Mouse (Mus musculus) hindbrain, embryonic 11.5 days (tissue): ENCODE results near the gene Eefsec. TPM values are rescaled to one million over a fixed set of nuclear protein-coding genes. Genes with fewer than 3 reads are reported as not detected.

Experiments
- ATAC-seq: fragments of 200-750 bp; cut with Nextera tagmentation; 2 replicates; pipeline ENCODE4 v1.8.0; 2017; ENCODE audit warnings: mild to moderate bottlenecking, moderate TSS enrichment, moderate library complexity; ENCODE audit not compliant: low FRiP score
- DNase-seq: peaks from one replicate; pipeline ENCODE4 v3.0.0-alpha.2; 2015; ENCODE audit warnings: low spot score
- H3K27ac ChIP-seq: fragments of 300-500 bp; sonication (generic); 2 replicates; pipeline ENCODE4 v1.5.1; 2014; ENCODE audit warnings: mild to moderate bottlenecking, low read depth, low read length
- H3K27me3 ChIP-seq: fragments of 300-500 bp; sonication (generic); 2 replicates; pipeline ENCODE4 v1.6.1; 2014; ENCODE audit warnings: mild to moderate bottlenecking, low read length, moderate library complexity, mixed read lengths; ENCODE audit not compliant: control insufficient read depth, insufficient read depth
- H3K36me3 ChIP-seq: fragments of 300-500 bp; sonication (generic); 2 replicates; pipeline ENCODE4 v1.6.1; 2014; ENCODE audit warnings: mild to moderate bottlenecking, low read length, moderate library complexity, mixed read lengths; ENCODE audit not compliant: control insufficient read depth, insufficient read depth
- H3K4me1 ChIP-seq: fragments of 300-500 bp; sonication (generic); replicated peaks from 2 replicates; pipeline ENCODE4 v1.6.1; 2014; ENCODE audit warnings: low read length, mixed read lengths; ENCODE audit not compliant: control insufficient read depth, insufficient read depth
- H3K4me2 ChIP-seq: fragments of 300-500 bp; sonication (generic); replicated peaks from 2 replicates; pipeline ENCODE4 v1.6.1; 2014; ENCODE audit warnings: mild to moderate bottlenecking, low read depth, low read length
- H3K4me3 ChIP-seq: fragments of 300-500 bp; sonication (generic); 2 replicates; pipeline ENCODE4 v1.5.1; 2014; ENCODE audit warnings: low read depth, low read length
- H3K9ac ChIP-seq: fragments of 300-500 bp; sonication (generic); 2 replicates; pipeline ENCODE4 v1.6.1; 2014; ENCODE audit warnings: low read depth, low read length
- H3K9me3 ChIP-seq: fragments of 300-500 bp; sonication (generic); 2 replicates; pipeline ENCODE4 v1.6.1; 2016; ENCODE audit warnings: low read length; ENCODE audit not compliant: control insufficient read depth
- WGBS: fragments of 180-500 bp; shearing (Covaris S2); extraction: QIAGEN DNeasy Blood & Tissue Kit; methylation state at CpG from one replicate; pipeline ENCODE4 v1.1.7; 2014; 5-methylcytosine and 5-hydroxymethylcytosine counted together
- polyA plus RNA-seq: library from polyadenylated mRNA; unstranded; fragments of >200 nt; fragmentation: Nextera tagmentation; extraction: Ambion mirVana; gene quantifications from 2 replicates; pipeline ENCODE4 v1.2.1, GENCODE M21; 2014

Gene Eefsec
- polyA plus RNA-seq, 1 experiment from 2014 or later, result 41.9 TPM

DNA sequence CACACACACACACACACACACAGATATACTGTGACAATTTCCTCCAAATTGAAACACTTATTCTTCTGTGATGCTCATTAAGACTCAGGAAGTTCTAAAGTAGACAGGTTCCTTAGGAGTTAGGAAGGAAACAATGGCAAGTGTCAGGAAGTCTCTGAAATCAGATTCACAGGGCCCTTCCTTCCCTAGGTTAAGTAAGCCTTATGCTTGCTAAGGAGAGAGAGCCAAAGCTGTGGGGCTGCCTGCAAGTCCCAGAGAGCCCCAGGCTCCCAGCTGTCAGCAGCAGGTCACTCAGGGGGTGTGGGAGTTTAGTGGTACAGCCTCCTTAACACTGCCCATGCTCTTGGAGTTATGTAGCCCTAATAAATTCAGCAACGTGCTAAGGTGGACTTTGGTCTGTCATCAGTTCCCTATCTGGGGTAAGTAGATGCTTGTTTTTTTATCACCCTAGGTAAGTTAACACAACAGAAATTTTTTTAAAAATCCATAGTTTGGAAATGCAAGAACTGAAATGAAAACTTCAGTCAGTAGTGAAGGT is 82.8 kb downstream of the Eefsec start:
- 72% methylated on average over 1 of the region's 1 CpGs for WGBS

DNA sequence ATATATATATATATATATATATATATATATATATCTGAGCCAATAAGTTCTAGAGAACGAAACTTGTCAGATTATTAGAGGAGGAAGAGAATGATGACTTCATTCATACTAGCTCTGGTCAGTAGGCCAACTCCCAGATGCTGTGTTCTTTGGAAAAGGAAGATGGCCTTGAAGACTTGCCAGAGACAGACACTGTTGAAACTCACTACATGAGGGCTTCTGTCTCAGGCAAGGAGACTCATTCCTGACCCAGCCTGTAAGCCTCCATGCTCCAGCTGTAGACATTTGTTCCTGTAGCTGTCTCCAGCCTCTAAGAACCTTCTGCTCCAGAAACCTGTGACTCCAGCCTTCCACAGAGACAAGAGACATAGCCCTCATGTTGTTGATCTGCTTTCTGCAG is 85.2 kb downstream of the Eefsec start:
- WGBS, result 93% methylated on average over 1 of the region's 1 CpGs
- no peaks in the 10 kb centered on the region for H3K36me3 ChIP-seq
- ATAC-seq, result no peak
- no peaks in the 10 kb centered on the region for H3K9me3 ChIP-seq
- H3K9ac ChIP-seq, result no peak overlapping the region
- H3K4me3 ChIP-seq, result no peak overlapping the region
- H3K27me3 ChIP-seq, result no peaks in the 10 kb centered on the region
- H3K4me1 ChIP-seq, result no peaks in the 10 kb centered on the region
- no peak for DNase-seq
- H3K4me2 ChIP-seq, result no peak overlapping the region
- H3K27ac ChIP-seq, result no peak overlapping the region

More for the DNA sequence above, 82.8 kb downstream of the Eefsec start:
- DNase-seq (no peak), ATAC-seq (no peak)
- Histone ChIP-seq H3K4me3 (no peak overlapping the region), H3K27me3 (no peaks in the 10 kb centered on the region), H3K9ac (no peak overlapping the region), H3K4me2 (no peak overlapping the region), H3K36me3 (no peaks in the 10 kb centered on the region), H3K9me3 (no peaks in the 10 kb centered on the region), H3K27ac (no peak overlapping the region), H3K4me1 (no peaks in the 10 kb centered on the region)

DNA sequence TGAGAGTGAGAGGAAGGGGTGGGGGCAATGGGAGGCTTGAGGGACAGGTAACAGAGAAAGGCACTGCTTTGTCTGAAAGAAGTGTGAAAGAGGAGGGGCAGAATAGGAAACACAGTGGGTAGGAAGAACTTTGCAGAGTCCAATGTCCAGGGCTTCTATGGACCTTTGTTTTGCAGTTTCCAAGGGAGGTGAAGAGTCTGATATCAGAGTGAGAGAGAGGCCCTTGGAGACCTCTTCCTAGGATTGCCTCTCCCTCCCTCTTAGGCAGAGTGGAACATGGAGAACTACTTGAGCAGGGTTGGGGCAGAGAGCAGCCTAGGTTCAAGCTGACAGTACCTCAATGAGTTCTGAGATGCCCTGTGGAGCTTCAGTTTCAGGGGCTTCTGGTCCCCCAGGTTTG is 88.1 kb downstream of the Eefsec start:
- H3K4me3 ChIP-seq, result no peak overlapping the region
- no peak overlapping the region for H3K9ac ChIP-seq
- DNase-seq, result no peak
- no peak overlapping the region for H3K4me2 ChIP-seq
- no peak for ATAC-seq
- no peaks in the 10 kb centered on the region for H3K36me3 ChIP-seq
- H3K9me3 ChIP-seq, result no peaks in the 10 kb centered on the region
- no peak overlapping the region for H3K27ac ChIP-seq
- no peaks in the 10 kb centered on the region for H3K27me3 ChIP-seq
- H3K4me1 ChIP-seq, result no peaks in the 10 kb centered on the region

DNA sequence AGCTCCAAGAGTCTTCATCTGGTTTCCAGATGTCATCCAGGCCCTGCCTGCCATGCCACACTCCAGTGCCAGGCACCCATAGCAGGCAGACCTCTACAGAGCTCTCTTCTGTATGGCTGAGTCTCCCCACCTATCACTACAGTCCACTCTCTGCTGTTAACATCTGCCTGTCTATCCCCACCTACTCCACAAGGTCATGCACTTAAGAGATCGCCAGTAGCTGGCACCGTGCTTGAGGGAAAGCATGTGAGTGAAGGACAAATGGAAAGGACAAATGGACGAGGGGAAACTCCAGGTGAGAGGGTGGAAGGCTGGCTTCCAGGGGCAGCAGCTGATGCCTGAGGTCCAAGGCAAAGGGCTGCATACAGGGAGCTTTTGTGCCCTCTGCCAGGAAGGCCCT is 90.5 kb downstream of the Eefsec start:
- 78% methylated on average over 3 of the region's 3 CpGs for WGBS
- Histone ChIP-seq H3K27ac (no peak overlapping the region), H3K9me3 (no peaks in the 10 kb centered on the region)

DNA sequence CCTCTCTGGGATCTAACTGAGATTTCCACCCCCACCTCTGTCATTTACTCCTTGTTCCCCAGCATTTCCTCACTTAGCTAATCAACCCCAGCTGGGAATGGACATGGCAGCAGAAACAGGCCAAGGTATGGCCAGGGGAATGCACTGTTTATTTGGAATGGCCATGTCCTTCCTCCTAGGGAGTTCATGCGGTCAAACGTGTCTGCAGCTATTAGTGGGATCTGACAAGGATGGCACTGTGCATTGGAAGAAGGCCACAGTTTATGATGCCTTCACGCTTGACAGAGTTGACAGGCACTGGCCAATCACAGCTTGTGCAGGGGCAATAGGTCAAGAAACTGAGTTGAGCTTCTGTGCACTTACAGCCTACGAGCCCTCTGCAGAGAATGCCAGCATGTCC is 93.8 kb downstream of the Eefsec start:
- no peak overlapping the region for H3K27ac ChIP-seq
- 62% methylated on average over 4 of the region's 4 CpGs for WGBS
- H3K9me3 ChIP-seq, result no peaks in the 10 kb centered on the region
- peak; percentile 1 for DNase-seq
- H3K4me2 ChIP-seq, result no peak overlapping the region
- H3K4me1 ChIP-seq, result no peaks in the 10 kb centered on the region
- no peak overlapping the region for H3K4me3 ChIP-seq
- no peak overlapping the region for H3K9ac ChIP-seq
- no peaks in the 10 kb centered on the region for H3K36me3 ChIP-seq
- no peak for ATAC-seq
- no peaks in the 10 kb centered on the region for H3K27me3 ChIP-seq

More for the DNA sequence above, 90.5 kb downstream of the Eefsec start:
- Histone ChIP-seq H3K4me3 (no peak overlapping the region), H3K9ac (no peak overlapping the region), H3K36me3 (no peaks in the 10 kb centered on the region), H3K4me1 (no peaks in the 10 kb centered on the region), H3K27me3 (no peaks in the 10 kb centered on the region), H3K4me2 (no peak overlapping the region)
- ATAC-seq, result no peak
- DNase-seq, result no peak

DNA sequence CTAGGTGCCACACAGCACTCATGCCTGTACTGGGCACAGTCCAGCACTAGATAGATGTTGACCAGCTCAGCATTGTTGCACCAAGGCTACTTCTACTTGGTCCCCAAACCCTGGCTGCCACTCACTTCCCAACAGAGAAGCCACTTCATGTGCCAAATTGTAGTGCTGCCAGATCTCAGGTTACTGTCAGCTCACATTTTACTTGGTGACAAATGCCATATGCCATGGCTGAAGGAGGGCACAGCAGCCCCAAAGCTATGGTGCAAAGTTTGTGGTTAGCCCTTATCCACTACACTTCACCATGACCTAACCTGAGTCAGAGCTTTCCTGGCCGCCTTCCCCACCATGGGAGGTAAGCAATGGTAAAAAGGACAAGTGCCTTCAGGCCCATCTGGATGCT is 99.6 kb downstream of the Eefsec start:
- no peaks in the 10 kb centered on the region for H3K36me3 ChIP-seq
- no peak overlapping the region for H3K4me2 ChIP-seq
- ATAC-seq (no peak), DNase-seq (no peak)
- peaks cover 3% of the 10 kb centered on the region for H3K4me1 ChIP-seq
- no peak overlapping the region for H3K4me3 ChIP-seq
- no peaks in the 10 kb centered on the region for H3K9me3 ChIP-seq
- WGBS, result 100% methylated on average over 1 of the region's 1 CpGs
- no peaks in the 10 kb centered on the region for H3K27me3 ChIP-seq
- H3K9ac ChIP-seq, result no peak overlapping the region
- H3K27ac ChIP-seq, result no peak overlapping the region

DNA sequence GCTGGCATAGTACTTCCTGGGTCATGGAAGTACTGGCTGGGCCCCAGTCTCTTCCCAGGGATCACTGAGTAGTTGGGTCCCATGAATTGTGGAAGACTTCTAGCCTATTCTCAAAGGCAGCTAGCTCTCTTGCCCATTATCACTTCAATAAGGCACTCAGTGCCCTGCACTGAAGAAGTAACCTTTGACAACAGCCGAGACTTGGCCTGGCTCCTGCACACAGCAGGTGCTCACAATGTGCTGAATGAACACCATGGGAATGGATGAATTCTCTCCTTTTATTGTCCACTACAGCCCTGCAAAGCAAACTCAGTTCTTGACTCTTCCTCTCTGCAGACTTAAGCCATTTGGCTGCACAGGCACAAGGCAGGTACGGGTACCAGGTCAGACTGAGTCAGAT is 101.0 kb downstream of the Eefsec start:
- Histone ChIP-seq H3K9ac (no peak overlapping the region), H3K4me3 (no peak overlapping the region), H3K4me2 (no peak overlapping the region), H3K36me3 (no peaks in the 10 kb centered on the region), H3K4me1 (peaks cover 3% of the 10 kb centered on the region), H3K9me3 (no peaks in the 10 kb centered on the region), H3K27me3 (no peaks in the 10 kb centered on the region), H3K27ac (no peak overlapping the region)
- ATAC-seq (no peak), DNase-seq (no peak)
- WGBS, result 58% methylated on average over 2 of the region's 2 CpGs

DNA sequence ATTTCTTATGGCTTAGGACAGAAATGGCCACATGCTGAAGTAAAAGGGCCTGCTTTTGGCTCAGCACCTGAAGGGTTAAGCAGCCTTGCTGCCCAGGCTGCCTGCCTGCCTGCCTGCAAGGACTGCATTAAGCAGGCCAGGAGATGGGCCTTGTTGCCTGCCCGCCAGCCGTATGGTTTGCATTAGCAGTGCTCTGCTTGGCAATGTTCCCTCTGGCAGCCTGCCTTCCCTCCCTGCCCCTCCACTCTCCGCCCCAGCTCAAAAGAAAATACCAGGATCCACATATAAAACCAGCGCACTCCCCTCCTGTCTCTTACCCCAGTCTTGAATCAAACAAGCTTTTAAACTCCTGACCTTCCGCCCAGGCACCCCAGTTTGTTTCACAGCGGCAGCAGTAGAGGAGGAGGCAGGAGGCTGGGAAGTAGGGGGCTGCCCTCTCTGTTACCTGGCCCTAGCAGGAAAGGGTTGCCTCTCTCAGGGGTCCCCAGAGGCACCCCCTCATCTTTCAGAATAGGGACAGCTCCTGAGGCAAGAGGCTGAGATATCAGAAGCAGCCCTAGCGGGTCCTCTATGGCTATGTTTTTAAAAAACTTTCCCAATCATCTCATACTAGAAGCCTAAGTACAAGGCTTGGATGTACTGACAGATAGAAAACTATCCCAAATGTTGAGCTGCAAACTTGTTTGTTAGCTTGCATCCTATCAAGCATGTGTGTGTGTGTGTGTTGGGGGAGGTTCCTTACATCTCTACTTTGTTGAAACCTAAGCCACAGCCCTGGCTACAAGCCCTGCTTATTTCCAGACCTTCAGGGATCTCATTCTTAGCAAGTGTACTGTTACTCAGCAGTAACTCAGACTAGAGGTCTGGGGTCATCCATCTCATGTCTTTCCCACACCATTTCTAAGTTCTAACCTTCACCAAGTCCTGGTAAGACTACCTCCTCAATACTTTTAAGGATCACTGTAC is 102.6 kb downstream of the Eefsec start:
- ATAC-seq (no peak), DNase-seq (peak; percentile 49)
- Histone ChIP-seq H3K9ac (no peak overlapping the region), H3K4me1 (peaks cover 3% of the 10 kb centered on the region), H3K27me3 (no peaks in the 10 kb centered on the region), H3K9me3 (no peaks in the 10 kb centered on the region), H3K4me2 (no peak overlapping the region), H3K36me3 (no peaks in the 10 kb centered on the region), H3K4me3 (no peak overlapping the region), H3K27ac (no peak overlapping the region)
- WGBS, result 50% methylated on average over 7 of the region's 7 CpGs

DNA sequence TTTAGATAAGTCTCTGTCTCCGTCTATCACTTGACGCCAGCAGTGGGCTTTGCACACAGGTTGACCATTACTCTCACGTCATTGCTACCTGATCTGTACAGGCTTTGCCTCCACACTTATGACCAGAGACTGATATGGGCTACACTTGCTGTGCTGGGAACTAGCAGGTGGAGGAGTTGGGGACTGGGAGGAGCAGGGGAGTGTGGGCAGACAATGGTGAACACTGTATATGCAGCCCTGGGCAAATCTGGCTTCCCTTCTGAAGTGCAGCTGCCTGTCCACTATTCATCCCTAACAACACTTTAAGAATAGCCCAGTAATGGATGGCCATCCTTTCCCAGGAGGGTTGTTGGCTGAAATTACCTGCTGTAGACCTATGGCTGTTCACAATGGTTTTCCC is 103.4 kb downstream of the Eefsec start:
- H3K27ac ChIP-seq, result no peak overlapping the region
- whole genome bisulfite sequencing, result 89% methylated on average over 3 of the region's 3 CpGs

More for the DNA sequence above, 103.4 kb downstream of the Eefsec start:
- H3K27me3 ChIP-seq, result no peaks in the 10 kb centered on the region
- H3K4me3 ChIP-seq, result no peak overlapping the region
- no peak for ATAC-seq
- no peak overlapping the region for H3K4me2 ChIP-seq
- H3K36me3 ChIP-seq, result no peaks in the 10 kb centered on the region
- no peaks in the 10 kb centered on the region for H3K9me3 ChIP-seq
- no peak for DNase-seq
- peaks cover 3% of the 10 kb centered on the region for H3K4me1 ChIP-seq
- no peak overlapping the region for H3K9ac ChIP-seq
